Mouse (Mus musculus) retina, adult 2 months (tissue): ENCODE measurements around the gene Gm21981.
A peak's percentile ranks its signal among the peaks of the same experiment; 100 is the strongest.

Source experiments
- DNase-seq: peaks from one replicate; pipeline ENCODE4 v3.0.0-alpha.2; 2012; ENCODE audit warnings: low read depth, low spot score

Gene Gm21981

GRCm38 (mm10) chr17:47702548-47703345 lies 8.5 kb upstream of the Gm21981 start:
- no peak for DNase-seq

GRCm38 (mm10) chr17:47701793-47702192 lies 7.5 kb upstream of the Gm21981 start:
- no peak for DNase-seq

DNA sequence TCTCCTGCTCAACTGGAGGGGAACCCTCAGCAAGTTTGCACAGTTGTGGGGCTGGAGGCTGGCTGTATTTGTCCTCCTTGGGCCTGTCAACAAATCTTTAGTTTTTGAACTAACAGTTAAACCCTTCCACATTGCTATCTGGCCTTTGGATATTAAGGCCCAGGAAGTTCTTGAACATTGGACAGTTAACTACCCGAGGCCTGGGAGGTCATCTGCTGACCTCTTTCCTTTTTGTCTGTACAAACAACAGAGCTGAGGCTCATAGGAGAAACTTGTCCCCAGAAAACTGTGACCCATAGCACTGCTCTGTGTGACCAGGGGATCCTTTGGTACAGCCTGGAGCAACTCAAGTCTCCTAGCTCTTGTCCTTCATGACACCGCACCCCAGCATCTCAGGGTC lies 4.8 kb upstream of the Gm21981 start:
- no peak for DNase-seq

GRCm38 (mm10) chr17:47698156-47698555 lies 3.9 kb upstream of the Gm21981 start:
- no peak for DNase-seq

GRCm38 (mm10) chr17:47695337-47695710 lies 1.1 kb upstream of the Gm21981 start:
- no peak for DNase-seq

GRCm38 (mm10) chr17:47694503-47695336 lies 465 bp upstream of the Gm21981 start, which contains the start of gene Prickle4:
Gene Prickle4 (minus strand): TSS chr17:47694736.
- DNase-seq, result peak; percentile 93

- no peak for DNase-seq
Observed at GRCm38 (mm10) chr17:47693671-47694441, 399 bp downstream of the Gm21981 start.

DNA sequence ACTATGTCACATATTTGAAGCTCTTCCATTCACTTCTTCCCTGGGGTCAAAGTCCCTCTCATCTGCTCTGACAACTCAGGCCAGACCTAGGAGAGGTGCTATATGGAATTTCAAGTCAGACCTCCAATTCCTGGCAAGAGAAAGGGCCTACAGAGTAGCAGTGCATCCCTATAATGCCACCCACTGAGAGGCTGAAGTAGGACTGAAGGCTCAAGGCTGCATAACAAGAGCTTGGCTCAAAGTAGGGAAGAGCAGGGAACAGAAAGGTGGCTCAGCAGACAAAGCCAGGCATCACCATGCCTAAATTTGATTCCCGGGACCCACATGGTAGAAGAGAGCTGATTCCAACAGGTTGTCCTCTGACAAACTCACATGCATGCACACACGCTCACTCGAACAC lies 2.6 kb downstream of the Gm21981 start:
- DNase-seq, result no peak

- no peak for DNase-seq
Observed at GRCm38 (mm10) chr17:47689894-47690293, 4.4 kb downstream of the Gm21981 start.

DNA sequence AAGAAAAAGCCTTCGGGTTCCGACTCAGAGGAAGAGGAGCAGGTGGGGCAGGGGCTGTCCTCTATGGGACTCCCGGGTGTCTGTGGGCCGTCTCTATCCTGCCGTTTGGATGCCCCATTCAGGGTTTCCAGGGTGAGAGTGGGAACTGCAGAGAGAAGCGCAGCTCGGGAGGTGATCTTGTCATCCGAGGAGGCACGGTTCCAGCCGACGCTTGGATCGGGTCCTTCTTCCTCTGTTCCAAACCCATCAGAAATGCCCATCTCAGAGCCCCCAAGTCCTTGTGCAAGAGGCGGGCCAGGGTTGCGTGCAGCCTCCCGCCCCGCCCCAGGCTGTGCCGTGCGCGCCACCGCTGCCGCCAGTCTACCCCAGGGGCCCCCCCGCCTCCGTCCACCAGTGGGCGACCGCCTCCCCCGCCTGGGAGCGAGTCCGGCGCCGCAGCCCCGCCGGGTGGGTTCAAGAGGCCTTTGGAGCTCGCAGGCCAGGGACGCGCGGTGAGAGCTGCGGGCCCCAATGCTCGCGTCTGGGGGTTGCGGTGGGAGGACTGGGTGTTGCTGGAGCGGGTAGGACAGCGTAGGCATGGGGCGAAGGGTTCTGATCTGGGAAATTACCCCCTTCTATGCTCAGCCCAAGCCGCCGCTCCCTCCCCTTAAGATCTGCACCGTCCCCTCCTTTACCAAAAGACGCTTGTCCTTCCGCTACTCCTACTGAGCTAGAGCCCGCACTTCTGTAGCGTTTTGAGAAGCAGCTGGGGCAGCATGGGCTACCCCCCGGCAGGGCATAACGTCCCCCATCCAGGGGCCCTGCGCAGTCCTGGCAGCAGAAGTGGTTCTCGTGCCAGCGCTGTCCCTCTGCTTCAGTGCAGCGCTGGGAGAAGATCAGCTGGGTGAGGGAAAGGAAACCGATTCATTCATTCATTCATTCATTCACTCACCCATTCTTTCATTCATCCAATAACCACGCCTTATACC lies 5.4 kb downstream of the Gm21981 start, which contains the start of gene Frs3:
Frs3 (plus strand) TSS at position 423 of the 968 bp plus-strand sequence.
- DNase-seq, result peak; percentile 41

- no peak for DNase-seq
Observed at GRCm38 (mm10) chr17:47688344-47688607, 6.0 kb downstream of the Gm21981 start, which contains the start of gene Tomm6. Gene Tomm6 (minus strand): TSS chr17:47688386.

DNA sequence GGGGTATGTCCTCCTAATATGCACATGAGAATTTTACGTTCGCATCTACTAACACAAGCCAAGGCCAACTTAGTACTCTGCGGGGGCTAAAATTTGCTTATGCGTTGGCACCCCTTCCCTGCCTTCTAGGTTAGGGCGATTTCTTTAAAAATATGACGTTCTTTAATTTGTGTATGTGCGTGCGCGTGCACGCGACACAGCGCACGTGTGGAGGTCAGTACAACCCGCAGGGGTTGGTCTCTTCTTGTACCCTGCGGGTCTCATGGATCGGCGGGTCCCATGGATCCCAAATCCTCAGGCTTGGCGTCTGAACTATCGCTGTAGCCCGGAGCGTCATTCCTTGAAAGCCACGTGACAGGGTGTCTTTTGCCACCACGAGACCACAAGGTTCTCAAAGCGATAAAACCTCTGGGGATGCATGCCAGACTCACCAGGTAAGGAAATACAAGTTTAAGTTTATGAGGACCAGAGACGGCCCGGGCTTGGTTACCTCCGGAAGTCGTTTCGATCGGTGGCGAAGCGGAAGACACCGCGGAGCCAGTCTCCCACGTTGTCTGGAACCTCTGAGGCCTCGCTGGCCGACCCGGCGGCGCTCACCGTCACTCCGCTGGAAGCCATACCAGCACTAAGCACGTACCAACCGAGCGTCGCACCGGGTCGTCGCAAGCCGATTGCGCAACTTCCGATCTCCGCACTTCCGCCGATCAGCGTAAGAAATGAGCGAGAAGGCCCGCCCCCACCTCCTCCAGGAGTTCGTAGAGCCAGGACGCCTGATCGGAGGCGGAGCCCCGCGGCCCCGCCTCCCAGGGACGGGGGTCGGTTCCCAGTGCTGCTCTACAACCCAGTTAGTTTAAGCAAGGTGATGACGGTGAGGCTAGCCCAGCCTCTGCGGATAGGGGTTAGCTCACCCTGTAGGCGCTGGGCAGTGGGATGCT lies 6.6 kb downstream of the Gm21981 start:
- peak; percentile 94 for DNase-seq

GRCm38 (mm10) chr17:47682836-47683235 lies 11.4 kb downstream of the Gm21981 start:
- DNase-seq, result no peak

GRCm38 (mm10) chr17:47678702-47679101 lies 15.6 kb downstream of the Gm21981 start:
- no peak for DNase-seq

DNA sequence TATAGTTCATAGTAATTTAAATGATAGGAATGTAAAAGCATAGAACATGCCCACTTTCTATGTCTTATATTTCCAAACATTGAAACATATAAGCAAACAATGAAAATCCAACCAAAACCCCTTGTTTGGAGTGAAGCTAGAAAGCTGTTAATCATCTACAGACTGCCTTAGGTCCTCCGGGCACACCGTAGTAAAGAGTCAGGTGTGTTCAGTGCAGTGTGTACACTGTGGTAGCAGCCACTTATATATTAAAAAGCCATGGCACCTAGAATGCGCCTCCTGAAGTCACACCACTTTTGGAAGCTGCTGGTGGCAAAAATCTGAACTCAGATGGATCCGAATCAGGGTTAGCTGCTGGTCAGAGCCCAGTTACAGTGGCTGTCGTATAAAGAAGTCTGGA lies 16.0 kb downstream of the Gm21981 start:
- no peak for DNase-seq

GRCm38 (mm10) chr17:47676581-47676980 lies 17.7 kb downstream of the Gm21981 start:
- DNase-seq, result no peak

- no peak for DNase-seq
Observed at GRCm38 (mm10) chr17:47672311-47673111, 21.7 kb downstream of the Gm21981 start.

GRCm38 (mm10) chr17:47671988-47672310 lies 22.3 kb downstream of the Gm21981 start:
- DNase-seq, result no peak

DNA sequence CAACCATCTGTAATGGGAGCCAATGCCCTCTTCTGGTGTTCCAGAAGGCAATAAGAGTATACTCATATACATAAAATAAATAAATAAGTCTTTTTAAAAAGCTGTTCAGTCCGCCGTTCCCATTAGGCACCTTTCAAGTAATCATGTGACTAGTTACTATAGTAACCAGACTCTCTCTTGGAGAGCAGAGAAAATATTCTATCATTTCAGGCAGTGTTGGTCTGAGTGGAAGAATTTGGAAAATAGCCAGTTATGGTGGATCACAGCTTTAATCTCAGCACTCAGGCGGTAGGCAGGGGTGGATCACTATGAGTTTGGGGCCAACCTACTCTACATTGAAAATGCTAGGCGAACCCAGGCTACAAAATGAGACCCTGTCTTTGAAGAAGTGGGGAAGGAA lies 25.1 kb downstream of the Gm21981 start:
- no peak for DNase-seq
